Comparison of ENCODE assay signal across 8 mouse cellular contexts in the genomic region with DNA sequence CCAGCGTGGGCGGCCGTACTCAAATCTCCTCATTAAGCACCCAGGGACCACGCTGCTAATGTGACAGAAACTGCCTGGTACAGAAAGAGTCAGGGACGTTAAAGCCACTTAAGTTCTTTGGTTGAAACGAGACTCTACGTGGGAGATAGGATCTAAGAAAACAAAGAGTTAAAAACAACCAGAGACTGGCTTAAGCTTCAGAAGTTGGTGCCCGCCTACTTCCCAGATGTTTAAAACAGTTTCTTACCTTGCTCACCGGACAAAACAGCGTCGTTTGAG. TPM values are rescaled to one million over a fixed set of nuclear protein-coding genes. Genes with fewer than 3 reads are reported as not detected.
DNase-seq lines count a peak whose midpoint lies in the region; ATAC-seq and TF ChIP-seq lines count a peak whose summit lies in the region.

No protein-coding gene starts in this region.

- no peak for TF ChIP-seq EP300 in liver, postnatal 0 days (IDR thresholded peaks at IDR 0.05; ENCODE audit: low read depth)

- no peak for DNase-seq in heart, adult 9 months (ENCODE audit: low spot score in 2 of 2)
- peak; percentile 68 for DNase-seq in CD4-positive, CD25-positive, alpha-beta regulatory T cell, adult 2 months (ENCODE audit: low read depth, low spot score)
- DNase-seq in forebrain, postnatal 0 days = no peak
- DNase-seq in liver, postnatal 0 days = no peak
- no peak for DNase-seq in cerebellum, adult 11 months
- DNase-seq in frontal cortex, postnatal 25 days (ENCODE audit: low spot score in 2 of 2) = no peak
- no peak for DNase-seq in frontal cortex, postnatal 36 days (ENCODE audit: low spot score in 2 of 2)

- H3K4me3 ChIP-seq in heart, embryonic 13.5 days = peak overlapping the region; percentile 54
- 0 out of 2 replicates have a peak overlapping the region, but pooled peaks have one; percentile 9 for H3K4me3 ChIP-seq in forebrain, postnatal 0 days (ENCODE audit: low read depth, low read length)
- H3K4me3 ChIP-seq in liver, postnatal 0 days (ENCODE audit: low read depth, low read length) = peak overlapping the region; percentile 75

- H3K4me1 ChIP-seq in heart, embryonic 13.5 days = peaks cover 31% of the 10 kb centered on the region
- no peaks in the 10 kb centered on the region for H3K4me1 ChIP-seq in forebrain, postnatal 0 days (ENCODE audit: insufficient read depth)
- peaks cover 40% of the 10 kb centered on the region for H3K4me1 ChIP-seq in liver, postnatal 0 days (ENCODE audit: insufficient read depth)

- TF ChIP-seq CTCF in forebrain, postnatal 0 days (IDR thresholded peaks at IDR 0.05; ENCODE audit: low read depth) = no peak
- no peak for TF ChIP-seq CTCF in liver, postnatal 0 days (IDR thresholded peaks at IDR 0.05; ENCODE audit: low read depth)

- 6% methylated on average over 11 of the region's 11 CpGs for WGBS in heart, embryonic 13.5 days
- WGBS in forebrain, postnatal 0 days = 17% methylated on average over 11 of the region's 11 CpGs
- under 1% methylated on average over 11 of the region's 11 CpGs for WGBS in liver, postnatal 0 days (ENCODE audit: insufficient replicate concordance)

- peak overlapping the region; percentile 70 for H3K4me2 ChIP-seq in heart, embryonic 13.5 days
- H3K4me2 ChIP-seq in forebrain, postnatal 0 days (ENCODE audit: low read depth) = peak overlapping the region; percentile 24
- H3K4me2 ChIP-seq in liver, postnatal 0 days (ENCODE audit: low read depth, low read length) = peak overlapping the region; percentile 81

- no peak for ATAC-seq in heart, embryonic 13.5 days (ENCODE audit: extremely low read depth, insufficient number of reproducible peaks, low FRiP score, low TSS enrichment)
- ATAC-seq in forebrain, postnatal 0 days = no peak
- no peak for ATAC-seq in liver, postnatal 0 days

- H3K27ac ChIP-seq in heart, embryonic 13.5 days (replicated peaks) = peak overlapping the region; percentile 59
- H3K27ac ChIP-seq in forebrain, postnatal 0 days (ENCODE audit: low read depth, low read length) = no peak overlapping the region
- peak overlapping the region; percentile 98 for H3K27ac ChIP-seq in liver, postnatal 0 days (ENCODE audit: low read depth)

- H3K9me3 ChIP-seq in heart, embryonic 13.5 days = no peaks in the 10 kb centered on the region
- H3K9me3 ChIP-seq in forebrain, postnatal 0 days (ENCODE audit: low read length) = no peaks in the 10 kb centered on the region
- no peaks in the 10 kb centered on the region for H3K9me3 ChIP-seq in liver, postnatal 0 days (ENCODE audit: low read length)

- no peaks in the 10 kb centered on the region for H3K36me3 ChIP-seq in heart, embryonic 13.5 days
- H3K36me3 ChIP-seq in forebrain, postnatal 0 days (ENCODE audit: insufficient read depth) = no peaks in the 10 kb centered on the region
- peaks cover 3% of the 10 kb centered on the region; the same call in 1 of the 2 replicates for H3K36me3 ChIP-seq in liver, postnatal 0 days (replicated peaks; ENCODE audit: insufficient read depth, low read length)

- H3K9ac ChIP-seq in heart, embryonic 13.5 days = peak overlapping the region; percentile 72
- H3K9ac ChIP-seq in forebrain, postnatal 0 days = no peak overlapping the region
- H3K9ac ChIP-seq in liver, postnatal 0 days (replicated peaks) = peak overlapping the region; percentile 82

- H3K27me3 ChIP-seq in heart, embryonic 13.5 days (replicated peaks) = no peaks in the 10 kb centered on the region
- no peaks in the 10 kb centered on the region for H3K27me3 ChIP-seq in forebrain, postnatal 0 days (ENCODE audit: insufficient read depth, low read length)
- H3K27me3 ChIP-seq in liver, postnatal 0 days (ENCODE audit: insufficient read depth, low read length) = no peaks in the 10 kb centered on the region

RNA-seq across cellular contexts. Expression of gene Ccrl2, which starts 0.9 kb away (rescaled TPM):
- 2.5 and 2.8 TPM in 2 replicates for polyA plus RNA-seq in heart, embryonic 13.5 days (2015; fragmentation: Nextera tagmentation; extraction: Ambion mirVana)
- total RNA-seq in forebrain, postnatal 0 days (2014; rRNA removed) = 0.19 and 0.77 TPM in 2 replicates
- polyA plus RNA-seq in forebrain, postnatal 0 days (2015; fragmentation: Nextera tagmentation; extraction: Ambion mirVana) = 0.99 and 1.3 TPM in 2 replicates
- 7.4 and 8.4 TPM in 2 replicates for polyA plus RNA-seq in liver, postnatal 0 days (2015; fragmentation: Nextera tagmentation; extraction: Ambion mirVana)

RNA-seq across cellular contexts. Expression of gene Ltf, which starts 37.4 kb away (rescaled TPM):
- polyA plus RNA-seq in heart, embryonic 13.5 days (2015; fragmentation: Nextera tagmentation; extraction: Ambion mirVana) = 1.1 TPM in 2 replicates
- 5.3 TPM in 1 of 2 replicates, not detected in the other for total RNA-seq in forebrain, postnatal 0 days (2014; rRNA removed)
- 0.71 and 0.74 TPM in 2 replicates for polyA plus RNA-seq in forebrain, postnatal 0 days (2015; fragmentation: Nextera tagmentation; extraction: Ambion mirVana)
- polyA plus RNA-seq in liver, postnatal 0 days (2015; fragmentation: Nextera tagmentation; extraction: Ambion mirVana) = 235 and 247 TPM in 2 replicates

Comparison
In these comparisons a context has a peak if more than half of its experiments do, and no peak if none do; other contexts are left out.
1. H3K4me2 ChIP-seq: peak in every context shown above with its lines; median percentile 81 in liver, postnatal 0 days; 70 in heart, embryonic 13.5 days; 24 in forebrain, postnatal 0 days.
2. H3K4me3 ChIP-seq: peak in every context shown above with its lines; median percentile 75 in liver, postnatal 0 days; 54 in heart, embryonic 13.5 days; 9 in forebrain, postnatal 0 days.
3. RNA of gene Ltf, which starts 37.4 kb away (polyA plus RNA-seq): 235 to 247 TPM in liver, postnatal 0 days; 1.1 TPM in heart, embryonic 13.5 days and 0.71 to 0.74 TPM in forebrain, postnatal 0 days; every median in the first group is over 100 times any median in the second.